Mouse (Mus musculus) liver, embryonic 14.5 days (tissue): Measurements from ENCODE around the gene Sele. TPM values are rescaled to one million over a fixed set of nuclear protein-coding genes. Genes with fewer than 3 reads are reported as not detected.

Experiments
- ATAC-seq: fragments of 200-750 bp; cut with Nextera tagmentation; 2 replicates; pipeline ENCODE4 v1.8.0; 2017; ENCODE audit warnings: moderate number of reproducible peaks, mild to moderate bottlenecking, moderate library complexity; ENCODE audit not compliant: insufficient read depth
- DNase-seq, 3 experiments: peaks; one replicate each; pipeline ENCODE4 v3.0.0-alpha.2; 2012 to 2013; ENCODE audit warnings: low read depth in 3 of 3, low spot score in 3 of 3
- H3K27ac ChIP-seq: fragments of 300-500 bp; sonication (generic); 2 replicates; pipeline ENCODE4 v1.5.1; 2014; ENCODE audit warnings: moderate library complexity, mild to moderate bottlenecking, control low read depth, inconsistent platforms
- H3K27me3 ChIP-seq: fragments of 300-500 bp; sonication (generic); 2 replicates; pipeline ENCODE4 v1.6.1; 2014; ENCODE audit warnings: mild to moderate bottlenecking, low read length, moderate library complexity; ENCODE audit not compliant: control insufficient read depth, insufficient read depth
- H3K36me3 ChIP-seq: fragments of 300-500 bp; sonication (generic); replicated peaks from 2 replicates; pipeline ENCODE4 v1.6.1; 2014; ENCODE audit warnings: low read depth; ENCODE audit not compliant: control insufficient read depth, insufficient read depth
- H3K4me1 ChIP-seq, 2 experiments: fragments of 200-500 bp in 1 of 2; fragments of 300-500 bp in 1 of 2; sonication (generic) in 1 of 2; replicated peaks; 2 replicates each; pipeline ENCODE4 v1.6.1; 2012 to 2014; ENCODE audit warnings: antibody characterized with exemption in 1 of 2, inconsistent platforms in 1 of 2, low read length in 1 of 2; ENCODE audit not compliant: control insufficient read depth in 2 of 2, insufficient read depth in 2 of 2
- H3K4me2 ChIP-seq: fragments of 300-500 bp; sonication (generic); 2 replicates; pipeline ENCODE4 v1.6.1; 2014; ENCODE audit warnings: low read depth, mild to moderate bottlenecking, control low read depth, moderate library complexity
- H3K4me3 ChIP-seq, 2 experiments: fragments of 200-500 bp in 1 of 2; fragments of 300-500 bp in 1 of 2; sonication (generic) in 1 of 2; 2 replicates each; pipeline ENCODE4 v1.5.1; 2012 to 2014; ENCODE audit warnings: low read depth in 2 of 2, low read length in 2 of 2, mild to moderate bottlenecking in 2 of 2, control low read depth in 1 of 2, inconsistent platforms in 1 of 2, moderate library complexity in 1 of 2; ENCODE audit not compliant: insufficient read depth in 1 of 2
- H3K9ac ChIP-seq: fragments of 300-500 bp; sonication (generic); replicated peaks from 2 replicates; pipeline ENCODE4 v1.6.1; 2014; ENCODE audit warnings: mild to moderate bottlenecking, control low read depth, moderate library complexity
- H3K9me3 ChIP-seq: fragments of 300-500 bp; sonication (generic); 2 replicates; pipeline ENCODE4 v1.6.1; 2016; ENCODE audit warnings: low read length, mixed read lengths; ENCODE audit not compliant: control insufficient read depth
- CTCF ChIP-seq: IDR thresholded peaks from 2 replicates; pipeline ENCODE4 v1.5.1; 2016; ENCODE audit warnings: antibody characterized with exemption, low read depth, control low read depth
- EP300 ChIP-seq: IDR thresholded peaks from 2 replicates; pipeline ENCODE4 v1.6.1; 2016; ENCODE audit warnings: antibody characterized with exemption, low read depth
- WGBS: fragments of 180-500 bp; shearing (Covaris S2); extraction: QIAGEN DNeasy Blood & Tissue Kit; methylation state at CpG from one replicate; pipeline ENCODE4 v1.1.7; 2014; ENCODE audit not compliant: insufficient replicate concordance; 5-methylcytosine and 5-hydroxymethylcytosine counted together
- polyA plus RNA-seq, 2 experiments: library from polyadenylated mRNA; depleted of rRNA in 1 of 2; stranded (reverse) in 1 of 2; unstranded in 1 of 2; fragments of >200 nt; fragmentation: Nextera tagmentation in 1 of 2; extraction: Ambion mirVana in 1 of 2; gene quantifications; 2 replicates each; pipeline versions ENCODE4 v1.2.1 to v1.2.3; 2012 to 2014

Gene Sele
- polyA plus RNA-seq (2012; rRNA removed) (0.02 and 0.04 TPM in 2 replicates), polyA plus RNA-seq (2014; fragmentation: Nextera tagmentation; extraction: Ambion mirVana) (not detected in 2 replicates)

GRCm38 (mm10) chr1:164047934-164048333 lies at the start of gene Sele:
TSS of gene Sele (plus strand) at chr1:164048234.
- DNase-seq = no peak
- Histone ChIP-seq H3K27me3 (no peaks in the 10 kb centered on the region), H3K36me3 (no peaks in the 10 kb centered on the region), H3K4me3 (no peak within 1 kb of the TSS), H3K4me1 (no peaks in the 10 kb centered on the region), H3K4me2 (no peak within 1 kb of the TSS), H3K27ac (no peak within 1 kb of the TSS), H3K9me3 (no peaks in the 10 kb centered on the region), H3K9ac (no peak within 1 kb of the TSS)
- 54% methylated on average over 5 of the region's 5 CpGs for WGBS
- TF ChIP-seq CTCF (no peak), EP300 (no peak)
- no peak for ATAC-seq

- DNase-seq (no peak), ATAC-seq (no peak)
- no peak overlapping the region for H3K27ac ChIP-seq
- no peaks in the 10 kb centered on the region for H3K36me3 ChIP-seq
- TF ChIP-seq CTCF = no peak
- no peak for TF ChIP-seq EP300
- H3K4me1 ChIP-seq = no peaks in the 10 kb centered on the region
- no peak overlapping the region for H3K9ac ChIP-seq
- no peaks in the 10 kb centered on the region for H3K9me3 ChIP-seq
- no peak overlapping the region for H3K4me3 ChIP-seq
- WGBS = 46% methylated on average over 6 of the region's 6 CpGs
- H3K27me3 ChIP-seq = no peaks in the 10 kb centered on the region
- no peak overlapping the region for H3K4me2 ChIP-seq
Measured at GRCm38 (mm10) chr1:164001831-164002452, 46.1 kb upstream of the Sele start.

GRCm38 (mm10) chr1:164004311-164004710 lies 43.7 kb upstream of the Sele start:
- H3K4me3 ChIP-seq = no peak overlapping the region
- H3K9me3 ChIP-seq = no peaks in the 10 kb centered on the region
- DNase-seq (no peak), ATAC-seq (no peak)
- H3K9ac ChIP-seq = no peak overlapping the region
- no peak overlapping the region for H3K27ac ChIP-seq
- no peaks in the 10 kb centered on the region for H3K27me3 ChIP-seq
- TF ChIP-seq CTCF (no peak), EP300 (no peak)
- no peaks in the 10 kb centered on the region for H3K4me1 ChIP-seq
- H3K4me2 ChIP-seq = no peak overlapping the region
- H3K36me3 ChIP-seq = no peaks in the 10 kb centered on the region
- WGBS = 50% methylated on average over 3 of the region's 3 CpGs

GRCm38 (mm10) chr1:164009235-164009634 lies 38.8 kb upstream of the Sele start:
- Histone ChIP-seq H3K36me3 (no peaks in the 10 kb centered on the region), H3K4me3 (no peak overlapping the region), H3K27me3 (no peaks in the 10 kb centered on the region), H3K27ac (no peak overlapping the region), H3K4me1 (no peaks in the 10 kb centered on the region), H3K9me3 (no peaks in the 10 kb centered on the region), H3K4me2 (no peak overlapping the region), H3K9ac (no peak overlapping the region)
- TF ChIP-seq EP300 = no peak
- peak; percentile 55; the same call in 1 of the 2 replicates for TF ChIP-seq CTCF
- DNase-seq (peak in 1 of 3 experiments; percentile 7), ATAC-seq (no peak)
- 27% methylated on average over 2 of the region's 2 CpGs for WGBS

- Histone ChIP-seq H3K4me1 (no peaks in the 10 kb centered on the region), H3K36me3 (no peaks in the 10 kb centered on the region), H3K9ac (no peak overlapping the region), H3K27ac (no peak overlapping the region), H3K4me2 (no peak overlapping the region), H3K4me3 (no peak overlapping the region), H3K27me3 (no peaks in the 10 kb centered on the region), H3K9me3 (no peaks in the 10 kb centered on the region)
- WGBS = 5% methylated on average over 1 of the region's 1 CpGs
- DNase-seq = no peak
- TF ChIP-seq CTCF (no peak), EP300 (no peak)
- ATAC-seq = no peak
Measured at GRCm38 (mm10) chr1:164014616-164015015, 33.4 kb upstream of the Sele start.
